Mouse (Mus musculus) lung, embryonic 15.5 days (tissue): ENCODE data around the gene Gnb3. TPM values are rescaled to one million over a fixed set of nuclear protein-coding genes. Genes with fewer than 3 reads are reported as not detected.

Experiments used
- ATAC-seq: fragments of 200-750 bp; cut with Nextera tagmentation; 2 replicates; pipeline ENCODE4 v1.8.0; 2017; ENCODE audit warnings: moderate number of reproducible peaks, borderline replicate concordance; ENCODE audit not compliant: low FRiP score, low TSS enrichment; ENCODE audit errors: extremely low read depth
- H3K27ac ChIP-seq: fragments of 300-500 bp; sonication (generic); 2 replicates; pipeline ENCODE4 v1.5.1; 2015; ENCODE audit warnings: moderate library complexity, mild to moderate bottlenecking, inconsistent platforms
- H3K27me3 ChIP-seq: fragments of 300-500 bp; sonication (generic); 2 replicates; pipeline ENCODE4 v1.6.1; 2015; ENCODE audit warnings: inconsistent platforms
- H3K36me3 ChIP-seq: fragments of 300-500 bp; sonication (generic); 2 replicates; pipeline ENCODE4 v1.6.1; 2015; ENCODE audit warnings: inconsistent platforms
- H3K4me1 ChIP-seq: fragments of 300-500 bp; sonication (generic); 2 replicates; pipeline ENCODE4 v1.6.1; 2015; ENCODE audit warnings: inconsistent platforms
- H3K4me2 ChIP-seq: fragments of 300-500 bp; sonication (generic); 2 replicates; pipeline ENCODE4 v1.6.1; 2015; ENCODE audit warnings: inconsistent platforms, mild to moderate bottlenecking, moderate library complexity
- H3K4me3 ChIP-seq: fragments of 300-500 bp; sonication (generic); 2 replicates; pipeline ENCODE4 v1.5.1; 2015; ENCODE audit warnings: mild to moderate bottlenecking, inconsistent platforms
- H3K9ac ChIP-seq: fragments of 300-500 bp; sonication (generic); 2 replicates; pipeline ENCODE4 v1.6.1; 2015; ENCODE audit warnings: inconsistent platforms
- H3K9me3 ChIP-seq: fragments of 300-500 bp; sonication (generic); 2 replicates; pipeline ENCODE4 v1.6.1; 2016; ENCODE audit warnings: inconsistent platforms
- WGBS: fragments of 180-500 bp; shearing (Covaris S2); methylation state at CpG from one replicate; pipeline ENCODE4 v1.1.7; 2015; 5-methylcytosine and 5-hydroxymethylcytosine counted together
- polyA plus RNA-seq: library from polyadenylated mRNA; unstranded; fragments of >200 nt; fragmentation: Nextera tagmentation; extraction: Ambion mirVana; gene quantifications from 2 replicates; pipeline ENCODE4 v1.2.1, GENCODE M21; 2015

Gnb3 gene
- polyA plus RNA-seq, 1 experiment from 2014 or later, result 1.1 TPM

GRCm38 (mm10) chr6:124828868-124829798, 10.9 kb downstream of the Gnb3 start, which contains the start of the genes Usp5 and Cdca3:
Gene Usp5, minus strand, starts transcription at chr6:124829484.
Gene Cdca3, plus strand, starts transcription at chr6:124829547.
- peaks cover 43% of the 10 kb centered on the region for H3K36me3 ChIP-seq
- peak within 1 kb of the TSS; percentile 75 for H3K9ac ChIP-seq

GRCm38 (mm10) chr6:124828101-124828592, 11.9 kb downstream of the Gnb3 start:
- 18% methylated on average over 10 of the region's 10 CpGs for WGBS
- H3K27ac ChIP-seq, result peak overlapping the region; percentile 27
- no peak for ATAC-seq
- peaks cover 27% of the 10 kb centered on the region for H3K4me1 ChIP-seq
- no peaks in the 10 kb centered on the region for H3K27me3 ChIP-seq
- peaks cover 47% of the 10 kb centered on the region for H3K36me3 ChIP-seq
- no peaks in the 10 kb centered on the region for H3K9me3 ChIP-seq
- H3K9ac ChIP-seq, result peak overlapping the region; percentile 62
- H3K4me2 ChIP-seq, result peak overlapping the region; percentile 82
- peak overlapping the region; percentile 61 for H3K4me3 ChIP-seq

More at GRCm38 (mm10) chr6:124828868-124829798, 10.9 kb downstream of the Gnb3 start, which contains the start of the genes Usp5 and Cdca3:
- peak; percentile 95 for ATAC-seq
- Histone ChIP-seq H3K4me1 (peaks cover 27% of the 10 kb centered on the region), H3K27me3 (no peaks in the 10 kb centered on the region), H3K4me3 (peak within 1 kb of the TSS; percentile 61), H3K9me3 (no peaks in the 10 kb centered on the region), H3K4me2 (peak within 1 kb of the TSS; percentile 85), H3K27ac (peak within 1 kb of the TSS; percentile 93)
- WGBS, result 0% methylated on average over 55 of the region's 55 CpGs

GRCm38 (mm10) chr6:124822049-124822448, 18.0 kb downstream of the Gnb3 start:
- Histone ChIP-seq H3K4me1 (0 out of 2 replicates have a peak, but pooled peaks cover under 1% of the 10 kb centered on the region), H3K27ac (no peak overlapping the region), H3K4me2 (no peak overlapping the region), H3K4me3 (no peak overlapping the region), H3K27me3 (no peaks in the 10 kb centered on the region), H3K9me3 (no peaks in the 10 kb centered on the region), H3K9ac (no peak overlapping the region), H3K36me3 (peaks cover 93% of the 10 kb centered on the region)
- ATAC-seq, result no peak
- 94% methylated on average over 4 of the region's 4 CpGs for WGBS

GRCm38 (mm10) chr6:124820891-124821290, 19.2 kb downstream of the Gnb3 start:
- H3K36me3 ChIP-seq, result peaks cover 96% of the 10 kb centered on the region
- H3K4me2 ChIP-seq, result no peak overlapping the region
- no peaks in the 10 kb centered on the region for H3K4me1 ChIP-seq
- no peaks in the 10 kb centered on the region for H3K9me3 ChIP-seq
- 88% methylated on average over 5 of the region's 5 CpGs for WGBS
- no peak overlapping the region for H3K9ac ChIP-seq
- no peak for ATAC-seq
- H3K4me3 ChIP-seq, result no peak overlapping the region
- no peaks in the 10 kb centered on the region for H3K27me3 ChIP-seq
- no peak overlapping the region for H3K27ac ChIP-seq

GRCm38 (mm10) chr6:124817971-124818370, 22.1 kb downstream of the Gnb3 start:
- Histone ChIP-seq H3K9ac (no peak overlapping the region), H3K36me3 (peaks cover 71% of the 10 kb centered on the region), H3K4me3 (no peak overlapping the region), H3K4me1 (peaks cover 12% of the 10 kb centered on the region), H3K9me3 (no peaks in the 10 kb centered on the region), H3K4me2 (no peak overlapping the region), H3K27ac (no peak overlapping the region), H3K27me3 (no peaks in the 10 kb centered on the region)
- WGBS, result 89% methylated on average over 8 of the region's 8 CpGs
- ATAC-seq, result no peak

- no peak overlapping the region for H3K9ac ChIP-seq
- no peak overlapping the region for H3K4me3 ChIP-seq
- H3K4me1 ChIP-seq, result peaks cover 16% of the 10 kb centered on the region
- no peak for ATAC-seq
- H3K9me3 ChIP-seq, result no peaks in the 10 kb centered on the region
- no peak overlapping the region for H3K27ac ChIP-seq
- WGBS, result 95% methylated on average over 8 of the region's 8 CpGs
- peaks cover 67% of the 10 kb centered on the region for H3K36me3 ChIP-seq
- H3K4me2 ChIP-seq, result no peak overlapping the region
- H3K27me3 ChIP-seq, result no peaks in the 10 kb centered on the region
Measured at GRCm38 (mm10) chr6:124817563-124817962, 22.5 kb downstream of the Gnb3 start.

- H3K9ac ChIP-seq, result no peak overlapping the region
- H3K27ac ChIP-seq, result no peak overlapping the region
- ATAC-seq, result no peak
- no peak overlapping the region for H3K4me3 ChIP-seq
- no peak overlapping the region for H3K4me2 ChIP-seq
- no peaks in the 10 kb centered on the region for H3K27me3 ChIP-seq
- WGBS, result 95% methylated on average over 11 of the region's 11 CpGs
- H3K9me3 ChIP-seq, result no peaks in the 10 kb centered on the region
- H3K36me3 ChIP-seq, result peaks cover 64% of the 10 kb centered on the region
- peaks cover 20% of the 10 kb centered on the region for H3K4me1 ChIP-seq
Measured at GRCm38 (mm10) chr6:124817125-124817524, 22.9 kb downstream of the Gnb3 start.

- Histone ChIP-seq H3K4me1 (peaks cover 25% of the 10 kb centered on the region), H3K4me2 (no peak overlapping the region)
Measured at GRCm38 (mm10) chr6:124816611-124817010, 23.5 kb downstream of the Gnb3 start.

GRCm38 (mm10) chr6:124814858-124815774, 25.0 kb downstream of the Gnb3 start:
- ATAC-seq, result no peak; the same call in 1 of the 2 replicates
- Histone ChIP-seq H3K27ac (no peak overlapping the region), H3K27me3 (no peaks in the 10 kb centered on the region), H3K36me3 (peaks cover 57% of the 10 kb centered on the region), H3K9ac (no peak overlapping the region), H3K4me1 (peaks cover 30% of the 10 kb centered on the region), H3K4me3 (no peak overlapping the region), H3K9me3 (no peaks in the 10 kb centered on the region), H3K4me2 (peak overlapping the region; percentile 71)
- WGBS, result 61% methylated on average over 9 of the region's 9 CpGs

More at GRCm38 (mm10) chr6:124816611-124817010, 23.5 kb downstream of the Gnb3 start:
- Histone ChIP-seq H3K27ac (no peak overlapping the region), H3K36me3 (peaks cover 64% of the 10 kb centered on the region), H3K9me3 (no peaks in the 10 kb centered on the region), H3K4me3 (no peak overlapping the region), H3K9ac (no peak overlapping the region), H3K27me3 (no peaks in the 10 kb centered on the region)
- no peak for ATAC-seq
- 81% methylated on average over 4 of the region's 4 CpGs for WGBS

- Histone ChIP-seq H3K4me1 (peaks cover 36% of the 10 kb centered on the region), H3K27me3 (no peaks in the 10 kb centered on the region), H3K9me3 (no peaks in the 10 kb centered on the region), H3K36me3 (peaks cover 51% of the 10 kb centered on the region), H3K4me2 (peak overlapping the region; percentile 71), H3K27ac (peak overlapping the region; percentile 93), H3K4me3 (peak overlapping the region; percentile 78), H3K9ac (no peak overlapping the region)
- ATAC-seq, result peak; percentile 43; the same call in 1 of the 2 replicates
- 26% methylated on average over 8 of the region's 8 CpGs for whole genome bisulfite sequencing
Measured at GRCm38 (mm10) chr6:124814448-124814847, 25.6 kb downstream of the Gnb3 start.

- WGBS, result under 1% methylated on average over 22 of the region's 22 CpGs
- H3K4me2 ChIP-seq, result peak within 1 kb of the TSS; percentile 71
- peak within 1 kb of the TSS; percentile 93 for H3K27ac ChIP-seq
- peak within 1 kb of the TSS; percentile 78 for H3K4me3 ChIP-seq
- H3K36me3 ChIP-seq, result peaks cover 46% of the 10 kb centered on the region
- peaks cover 36% of the 10 kb centered on the region for H3K4me1 ChIP-seq
- ATAC-seq, result peak; percentile 90
- H3K9ac ChIP-seq, result peak within 1 kb of the TSS; percentile 85
- no peaks in the 10 kb centered on the region for H3K27me3 ChIP-seq
- no peaks in the 10 kb centered on the region for H3K9me3 ChIP-seq
Measured at GRCm38 (mm10) chr6:124813933-124814332, 26.1 kb downstream of the Gnb3 start, which contains the start of gene Tpi1. Gene Tpi1, minus strand, starts transcription at chr6:124814296.
